Mouse (Mus musculus) liver, adult 2 months (tissue): ENCODE measurements around the gene 0610040J01Rik.

Source experiments
- CTCF ChIP-seq: fragments of 200-500 bp; IDR thresholded peaks from 2 replicates; pipeline ENCODE4 v1.5.1; 2011; ENCODE audit warnings: low read depth, low read length, control low read depth
- POLR2A ChIP-seq: fragments of 200-500 bp; IDR thresholded peaks from 2 replicates; pipeline ENCODE4 v1.6.1; 2011; ENCODE audit warnings: low read length, control low read depth; ENCODE audit not compliant: insufficient read depth; ENCODE audit errors: extremely low read depth

GRCm38 (mm10) chr5:63824599-63825350, 12.6 kb downstream of the 0610040J01Rik start:
- TF ChIP-seq CTCF (no peak), POLR2A (no peak)
